In genomic region chr8:9227779-9228464, GRCm38 (mm10) we compare ENCODE assay signal across 8 mouse cellular contexts.
A peak's percentile ranks its signal among the peaks of the same experiment; 100 is the strongest.
DNase-seq lines count a peak whose midpoint lies in the region; ATAC-seq and TF ChIP-seq lines count a peak whose summit lies in the region.

No protein-coding gene starts in this region.

- ATAC-seq in embryonic facial prominence, embryonic 14.5 days (ENCODE audit: low read depth): peak; percentile 82
- peak; percentile 87 for ATAC-seq in midbrain, embryonic 11.5 days (ENCODE audit: low FRiP score)
- ATAC-seq in stomach, embryonic 14.5 days (ENCODE audit: insufficient number of reproducible peaks, insufficient read depth, low FRiP score, low read depth): peak; percentile 30; the same call in 1 of the 2 replicates

- H3K36me3 ChIP-seq in embryonic facial prominence, embryonic 14.5 days (ENCODE audit: control insufficient read depth, insufficient read depth, low read length): no peaks in the 10 kb centered on the region
- no peaks in the 10 kb centered on the region for H3K36me3 ChIP-seq in midbrain, embryonic 11.5 days (ENCODE audit: control insufficient read depth, insufficient read depth, low read length)
- H3K36me3 ChIP-seq in stomach, embryonic 14.5 days (ENCODE audit: control insufficient read depth, insufficient read depth, low read length): no peaks in the 10 kb centered on the region

- peak; percentile 18 for DNase-seq in gastrocnemius, adult 18-20 months (ENCODE audit: low spot score)
- no peak for DNase-seq in gastrocnemius, adult 8-10 months (ENCODE audit: low spot score in 2 of 2)
- DNase-seq in embryonic facial prominence, embryonic 14.5 days (ENCODE audit: low spot score): peak; percentile 79
- peak; percentile 66 for DNase-seq in hindlimb bud, embryonic 11.5 days (ENCODE audit: extremely low spot score, low read depth, low spot score)
- DNase-seq in left cerebral cortex, adult 8-10 months (ENCODE audit: low spot score in 2 of 2): peak; percentile 30 to 58
- DNase-seq in midbrain, embryonic 11.5 days (ENCODE audit: low spot score, missing footprints): peak; percentile 90

- no peak overlapping the region for H3K9ac ChIP-seq in embryonic facial prominence, embryonic 14.5 days (ENCODE audit: low read depth, low read length)
- H3K9ac ChIP-seq in midbrain, embryonic 11.5 days (ENCODE audit: low read length): no peak overlapping the region
- H3K9ac ChIP-seq in stomach, embryonic 14.5 days (replicated peaks; ENCODE audit: low read depth, low read length): no peak overlapping the region

- TF ChIP-seq POLR2A in bone marrow macrophage, adult 2 months (IDR thresholded peaks at IDR 0.05; ENCODE audit: borderline replicate concordance, low read depth, low read length): no peak

- no peaks in the 10 kb centered on the region for H3K27me3 ChIP-seq in embryonic facial prominence, embryonic 14.5 days (replicated peaks; ENCODE audit: control insufficient read depth, insufficient read depth, low read length)
- no peaks in the 10 kb centered on the region for H3K27me3 ChIP-seq in midbrain, embryonic 11.5 days (ENCODE audit: control insufficient read depth, insufficient read depth, low read length)
- no peaks in the 10 kb centered on the region for H3K27me3 ChIP-seq in stomach, embryonic 14.5 days (ENCODE audit: control insufficient read depth, insufficient read depth, low read length)

- no peak overlapping the region for H3K27ac ChIP-seq in bone marrow macrophage, adult 2 months (ENCODE audit: insufficient read depth, low read depth, low read length)
- no peak overlapping the region for H3K27ac ChIP-seq in embryonic facial prominence, embryonic 14.5 days (replicated peaks; ENCODE audit: low read depth, low read length)
- H3K27ac ChIP-seq in midbrain, embryonic 11.5 days (ENCODE audit: low read depth, low read length): no peak overlapping the region
- H3K27ac ChIP-seq in stomach, embryonic 14.5 days (ENCODE audit: low read length): no peak overlapping the region

- no peak overlapping the region for H3K4me2 ChIP-seq in embryonic facial prominence, embryonic 14.5 days (ENCODE audit: low read depth, low read length)
- no peak overlapping the region for H3K4me2 ChIP-seq in midbrain, embryonic 11.5 days
- no peak overlapping the region for H3K4me2 ChIP-seq in stomach, embryonic 14.5 days (replicated peaks; ENCODE audit: low read depth, low read length)

- 33% methylated on average over 19 of the region's 19 CpGs for WGBS in embryonic facial prominence, embryonic 14.5 days
- 42% methylated on average over 19 of the region's 19 CpGs for WGBS in midbrain, embryonic 11.5 days
- WGBS in stomach, embryonic 14.5 days: 35% methylated on average over 19 of the region's 19 CpGs

- TF ChIP-seq CTCF in bone marrow macrophage, adult 2 months (IDR thresholded peaks at IDR 0.05; ENCODE audit: low read depth, low read length): peak; percentile 28; the same call in 1 of the 2 replicates

- no peaks in the 10 kb centered on the region for H3K9me3 ChIP-seq in embryonic facial prominence, embryonic 14.5 days (ENCODE audit: control insufficient read depth, low read length)
- no peaks in the 10 kb centered on the region for H3K9me3 ChIP-seq in midbrain, embryonic 11.5 days (ENCODE audit: control insufficient read depth, low read length)
- H3K9me3 ChIP-seq in stomach, embryonic 14.5 days (ENCODE audit: control insufficient read depth, low read depth, low read length): no peaks in the 10 kb centered on the region

- no peaks in the 10 kb centered on the region for H3K4me1 ChIP-seq in bone marrow macrophage, adult 2 months (ENCODE audit: control insufficient read depth, insufficient read depth, low read length)
- no peaks in the 10 kb centered on the region for H3K4me1 ChIP-seq in embryonic facial prominence, embryonic 14.5 days (ENCODE audit: control insufficient read depth, insufficient read depth, low read length)
- H3K4me1 ChIP-seq in midbrain, embryonic 11.5 days (ENCODE audit: control insufficient read depth, insufficient read depth, low read length): 0 out of 2 replicates have a peak, but pooled peaks cover 2% of the 10 kb centered on the region
- H3K4me1 ChIP-seq in stomach, embryonic 14.5 days (ENCODE audit: control insufficient read depth, insufficient read depth, low read length): no peaks in the 10 kb centered on the region

- no peak overlapping the region for H3K4me3 ChIP-seq in bone marrow macrophage, adult 2 months (ENCODE audit: insufficient read depth, low read length)
- H3K4me3 ChIP-seq in embryonic facial prominence, embryonic 14.5 days (ENCODE audit: low read depth, low read length): no peak overlapping the region
- no peak overlapping the region for H3K4me3 ChIP-seq in midbrain, embryonic 11.5 days (ENCODE audit: low read depth, low read length)
- no peak overlapping the region for H3K4me3 ChIP-seq in stomach, embryonic 14.5 days (ENCODE audit: low read depth, low read length)

Comparison
In these comparisons a context has a peak if more than half of its experiments do, and no peak if none do; other contexts are left out.
1. DNase-seq: peak in gastrocnemius, adult 18-20 months (single experiment), embryonic facial prominence, embryonic 14.5 days (single experiment), hindlimb bud, embryonic 11.5 days (single experiment), left cerebral cortex, adult 8-10 months (2 of 2) and midbrain, embryonic 11.5 days (single experiment); none in gastrocnemius, adult 8-10 months (0 of 2).
2. ATAC-seq: peak in every context shown above with its lines; median percentile 87 in midbrain, embryonic 11.5 days; 82 in embryonic facial prominence, embryonic 14.5 days; 30 in stomach, embryonic 14.5 days.